Mouse (Mus musculus) thymus, adult 2 months (tissue): ENCODE results near the gene Rps26.

ENCODE experiments used
- CTCF ChIP-seq: fragments of 200-500 bp; IDR thresholded peaks from 2 replicates; pipeline ENCODE4 v1.5.1; 2012; ENCODE audit warnings: mild to moderate bottlenecking, control low read depth, low read length, moderate library complexity, borderline replicate concordance; ENCODE audit not compliant: control insufficient read depth, poor library complexity, insufficient read depth; ENCODE audit errors: extremely low read depth
- POLR2A ChIP-seq: fragments of 200-500 bp; IDR thresholded peaks from 2 replicates; pipeline ENCODE4 v1.6.1; 2012; ENCODE audit warnings: mild to moderate bottlenecking, low read length, control low read depth, moderate library complexity; ENCODE audit not compliant: control insufficient read depth, poor library complexity, insufficient read depth; ENCODE audit errors: extremely low read depth

GRCm38 (mm10) chr10:128653866-128654265 lies 27.3 kb upstream of the Rps26 start:
- TF ChIP-seq POLR2A (no peak), CTCF (no peak)
